ENCODE assay signal across 9 mouse cellular contexts in genomic region chr11:103247504-103248177, GRCm38 (mm10). TPM values are rescaled to one million over a fixed set of nuclear protein-coding genes. Genes with fewer than 3 reads are reported as not detected.
DNase-seq lines count a peak whose midpoint lies in the region; ATAC-seq lines count a peak whose summit lies in the region.
"Had no signal": no experiment of that assay in that cellular context is flagged by ENCODE, and none has a peak within 500 bp of the region (broad histone marks: within the 10 kb centered on the region; RNA-seq: fewer than 3 reads in every experiment).

No protein-coding gene starts in this region.

- no peak overlapping the region for H3K9ac ChIP-seq in heart, embryonic 15.5 days
- H3K9ac ChIP-seq in lung, embryonic 16.5 days (ENCODE audit: low read length), result peak overlapping the region; percentile 6; the same call in 1 of the 2 replicates

- no peaks in the 10 kb centered on the region for H3K36me3 ChIP-seq in heart, embryonic 15.5 days
- no peaks in the 10 kb centered on the region for H3K36me3 ChIP-seq in lung, embryonic 16.5 days (ENCODE audit: control insufficient read depth, insufficient read depth, low read length)

- peak overlapping the region; percentile 12; the same call in 1 of the 2 replicates for H3K4me2 ChIP-seq in heart, embryonic 15.5 days
- H3K4me2 ChIP-seq in lung, embryonic 16.5 days (ENCODE audit: low read depth, low read length), result no peak overlapping the region

- H3K27me3 ChIP-seq in heart, embryonic 15.5 days, result no peaks in the 10 kb centered on the region
- H3K27me3 ChIP-seq in lung, embryonic 16.5 days (ENCODE audit: control insufficient read depth, insufficient read depth, low read depth, low read length), result no peaks in the 10 kb centered on the region

- ATAC-seq in heart, embryonic 15.5 days (replicated peaks; ENCODE audit: insufficient number of reproducible peaks, insufficient read depth, low FRiP score, low read depth), result peak; percentile 81
- peak; percentile 81 for ATAC-seq in lung, embryonic 16.5 days (ENCODE audit: low read depth)

- DNase-seq in retina, postnatal 1 day, result peak; percentile 46
- no peak for DNase-seq in retina, embryonic 14.5 days (ENCODE audit: low spot score)
- DNase-seq in fibroblast of lung, adult 2 months (ENCODE audit: low read depth), result peak; percentile 98
- peak; percentile 87 to 89 for DNase-seq in kidney, postnatal 4 days
- DNase-seq in spleen, postnatal 36 days (ENCODE audit: low spot score in 2 of 2), result peak; percentile 45 to 63
- no peak for DNase-seq in urinary bladder, postnatal 25 days (ENCODE audit: low spot score)

- no peaks in the 10 kb centered on the region for H3K9me3 ChIP-seq in heart, embryonic 15.5 days (replicated peaks)
- H3K9me3 ChIP-seq in lung, embryonic 16.5 days (ENCODE audit: control insufficient read depth, low read length), result no peaks in the 10 kb centered on the region

- H3K27ac ChIP-seq in heart, embryonic 15.5 days, result peak overlapping the region; percentile 77
- H3K27ac ChIP-seq in lung, embryonic 16.5 days (ENCODE audit: low read length), result peak overlapping the region; percentile 82

- WGBS in heart, embryonic 15.5 days, result 34% methylated on average over 11 of the region's 11 CpGs
- WGBS in lung, embryonic 16.5 days, result 35% methylated on average over 11 of the region's 11 CpGs

- H3K4me1 ChIP-seq in heart, embryonic 15.5 days (replicated peaks), result peaks cover 55% of the 10 kb centered on the region
- H3K4me1 ChIP-seq in lung, embryonic 16.5 days (replicated peaks; ENCODE audit: control insufficient read depth, insufficient read depth, low read length), result peaks cover 47% of the 10 kb centered on the region

- no peak overlapping the region for H3K4me3 ChIP-seq in heart, embryonic 15.5 days
- H3K4me3 ChIP-seq in lung, embryonic 16.5 days (ENCODE audit: low read length), result no peak overlapping the region

RNA-seq across cellular contexts. Expression of gene Map3k14, which starts 19.6 kb away (rescaled TPM):
- 1.8 and 4.3 TPM in 2 replicates for polyA plus RNA-seq in heart, embryonic 15.5 days (2015; fragmentation: Nextera tagmentation; extraction: Ambion mirVana)
- polyA plus RNA-seq in lung, embryonic 16.5 days (2015; fragmentation: Nextera tagmentation; extraction: Ambion mirVana), result 3.7 and 4.5 TPM in 2 replicates

RNA-seq across cellular contexts. Expression of gene Spata32, which starts 29.4 kb away (rescaled TPM):
- polyA plus RNA-seq in heart, embryonic 15.5 days (2015; fragmentation: Nextera tagmentation; extraction: Ambion mirVana), result not detected in 2 replicates
- not detected in 2 replicates for polyA plus RNA-seq in lung, embryonic 16.5 days (2015; fragmentation: Nextera tagmentation; extraction: Ambion mirVana)
- polyA plus RNA-seq: liver, adult 2 months had no signal

RNA-seq across cellular contexts. Expression of gene 1700023F06Rik, which starts 39.3 kb away (rescaled TPM):
- 0.18 and 0.37 TPM in 2 replicates for polyA plus RNA-seq in heart, embryonic 15.5 days (2015; fragmentation: Nextera tagmentation; extraction: Ambion mirVana)
- 0.44 TPM in 2 replicates for polyA plus RNA-seq in lung, embryonic 16.5 days (2015; fragmentation: Nextera tagmentation; extraction: Ambion mirVana)
- polyA plus RNA-seq: liver, adult 2 months had no signal

Comparison
In these comparisons a context has a peak if more than half of its experiments do, and no peak if none do; other contexts are left out.
1. DNase-seq: peak in retina, postnatal 1 day (single experiment), fibroblast of lung, adult 2 months (single experiment), kidney, postnatal 4 days (2 of 2) and spleen, postnatal 36 days (2 of 2); none in retina, embryonic 14.5 days (single experiment) and urinary bladder, postnatal 25 days (single experiment).